Mouse (Mus musculus): Measurements from ENCODE around the gene Cdc26.

- TF ChIP-seq CTCF (IDR thresholded peaks at IDR 0.05; ENCODE audit: low read depth, low read length), result no peak
- no peak for TF ChIP-seq POLR2A (IDR thresholded peaks at IDR 0.05; ENCODE audit: extremely low read depth, insufficient read depth, low read length)
Measured at GRCm38 (mm10) chr4:62379724-62380381, 28.6 kb downstream of the Cdc26 start.
